Mouse (Mus musculus) lung, postnatal 14 days (tissue): ENCODE measurements around the gene Phldb1.

ENCODE experiments used
- DNase-seq: peaks from one replicate; pipeline ENCODE4 v3.0.0; 2021

The Phldb1 gene

DNA sequence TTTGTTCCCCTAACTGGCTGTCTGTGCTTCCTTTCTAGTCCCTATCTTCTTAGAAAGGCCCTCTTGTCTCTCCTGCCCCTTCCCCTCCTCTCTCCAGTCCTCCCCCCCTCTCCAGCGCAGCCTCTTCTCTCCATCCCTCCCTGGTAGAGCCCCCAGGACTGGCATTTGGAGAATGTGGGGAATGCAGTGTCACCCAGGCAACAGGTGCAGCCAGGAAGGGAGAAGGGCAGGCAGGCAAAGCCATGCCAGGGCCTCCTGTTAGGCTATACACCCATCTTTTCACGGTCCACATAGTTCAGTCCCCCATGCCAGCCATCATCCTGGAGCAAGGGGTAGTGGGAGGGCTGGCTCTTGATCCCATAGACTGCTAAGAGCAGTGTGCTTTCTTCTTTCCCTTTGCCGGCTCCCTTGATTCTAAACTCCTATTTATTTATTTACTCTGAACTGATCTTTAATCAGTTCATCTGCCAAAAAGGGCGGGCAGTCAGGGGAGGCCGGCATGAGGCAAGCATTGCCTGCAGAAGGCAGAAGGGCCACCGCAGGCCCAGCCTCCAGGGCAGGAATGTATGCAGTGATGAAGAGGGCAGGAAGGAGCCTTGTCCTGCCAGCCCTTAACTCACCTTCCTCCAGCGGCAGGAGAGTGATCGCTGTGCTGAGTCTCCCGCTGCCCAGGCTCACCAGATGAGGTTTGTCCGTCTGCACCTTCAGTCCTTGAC is 8.4 kb downstream of the Phldb1 start:
- no peak for DNase-seq

DNA sequence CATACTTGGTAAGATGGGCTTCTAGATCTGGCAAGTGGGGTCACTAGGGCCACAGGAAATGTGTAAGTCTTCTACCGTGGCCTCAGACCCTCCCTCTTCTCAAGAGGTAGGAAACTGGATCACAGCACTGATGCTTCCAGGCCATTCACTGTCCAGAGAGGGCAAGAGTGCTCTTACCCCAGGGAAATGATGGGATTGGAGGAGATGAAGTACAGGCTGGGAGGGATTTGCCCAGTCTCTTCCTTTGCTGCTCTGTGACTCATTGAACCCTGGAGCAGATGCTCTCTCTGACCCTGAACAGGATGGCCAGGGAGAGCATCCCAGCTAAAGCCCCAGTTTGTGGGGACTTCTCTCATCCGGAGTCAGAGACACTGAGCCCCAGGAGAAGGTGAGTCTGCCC is 10.3 kb downstream of the Phldb1 start:
- no peak for DNase-seq

DNA sequence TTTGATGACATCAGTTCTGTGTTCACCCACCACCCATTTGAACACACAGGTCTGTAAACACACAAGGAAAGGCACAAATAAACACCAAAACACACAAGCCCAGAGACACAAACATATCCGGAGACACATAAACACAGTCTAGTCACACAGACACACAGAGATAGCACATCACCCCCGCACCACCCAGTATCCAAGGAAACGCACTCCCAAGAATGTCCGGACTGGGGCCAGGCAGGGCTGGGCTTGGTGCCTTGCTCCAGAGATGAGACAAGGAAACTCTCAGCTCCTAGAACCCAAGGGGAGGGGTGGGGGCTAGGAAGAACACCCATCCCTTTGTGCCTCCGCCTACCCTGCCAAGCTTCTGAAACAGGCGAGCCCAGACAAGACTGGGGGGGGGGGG is 10.8 kb downstream of the Phldb1 start:
- peak; percentile 74 for DNase-seq

DNA sequence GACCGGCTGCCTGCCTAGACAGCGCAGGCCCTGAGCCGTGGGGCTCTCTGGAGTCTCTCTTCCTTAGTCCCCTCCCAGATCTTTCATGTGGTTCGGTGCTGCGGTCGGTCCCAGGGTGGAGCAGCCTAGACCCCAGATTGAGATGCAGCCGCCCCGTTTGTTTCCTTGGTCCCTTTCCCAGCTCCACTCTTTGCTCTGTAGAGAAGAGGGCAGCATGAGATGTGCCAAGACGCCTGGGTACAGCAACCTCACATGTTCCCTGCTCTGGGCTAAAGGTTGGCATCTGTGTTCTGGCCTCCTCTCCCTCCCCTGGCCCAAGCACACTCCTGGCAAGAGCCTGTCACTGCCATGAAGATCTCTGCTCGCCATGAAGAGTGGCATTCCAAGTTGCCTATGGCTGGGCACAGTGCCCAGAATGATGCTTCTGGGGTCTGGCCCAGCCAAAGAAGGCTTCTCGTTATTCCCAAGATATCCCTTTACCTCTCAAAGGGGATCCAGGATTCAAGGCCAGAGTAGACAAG is 11.4 kb downstream of the Phldb1 start:
- DNase-seq: no peak

DNA sequence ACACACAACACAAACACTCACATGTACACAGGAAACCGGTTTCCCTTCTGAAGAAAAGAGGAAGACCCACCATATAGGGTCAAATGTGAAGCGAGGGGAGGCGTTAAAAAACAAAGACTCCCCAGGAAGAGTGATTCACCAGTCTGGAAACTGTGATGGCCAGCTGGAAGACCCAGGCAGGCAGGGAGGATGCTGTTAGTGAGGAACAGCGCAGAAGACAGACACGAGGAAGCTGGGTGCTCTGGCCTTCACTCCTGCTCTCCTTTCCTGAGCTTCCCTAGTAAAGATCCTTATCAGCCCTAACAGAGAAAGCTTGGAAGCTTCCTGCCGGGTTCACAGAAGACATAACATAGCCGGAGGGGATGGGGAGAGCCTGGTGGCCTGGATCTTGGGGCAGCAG is 12.0 kb downstream of the Phldb1 start:
- DNase-seq: no peak

DNA sequence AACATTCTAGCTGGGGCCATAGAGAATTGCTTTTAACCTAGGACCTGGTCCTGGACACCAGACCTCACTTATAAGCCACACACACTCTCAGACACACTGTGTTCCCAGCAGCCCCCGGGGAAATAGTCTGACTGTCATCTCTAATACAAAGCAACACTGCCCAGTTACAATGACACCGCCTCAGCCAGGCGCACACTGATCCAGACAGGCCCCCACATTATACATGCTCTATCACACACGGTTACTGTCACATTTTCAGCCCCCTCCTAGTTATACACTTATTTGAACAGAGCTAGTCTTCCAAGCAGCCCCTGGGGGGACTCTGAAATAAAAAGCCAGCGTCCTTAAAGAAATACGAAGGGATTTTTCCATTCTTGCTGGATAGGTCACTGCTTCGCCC is 12.4 kb downstream of the Phldb1 start:
- no peak for DNase-seq

DNA sequence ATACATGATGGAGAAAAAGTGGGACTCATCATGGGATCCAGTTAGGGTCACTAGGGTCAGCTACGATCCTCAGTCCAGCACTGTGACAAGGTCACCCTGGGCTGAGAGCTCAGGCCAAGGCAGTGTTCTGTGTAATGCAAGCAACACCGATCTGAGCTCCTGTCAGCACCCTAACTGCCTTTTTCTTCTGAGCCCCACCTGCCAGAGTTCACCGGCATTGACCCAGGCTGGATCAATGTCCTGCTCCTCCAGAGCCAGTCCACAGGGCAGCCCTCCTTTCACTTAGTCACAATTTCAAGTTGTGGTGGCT is 13.2 kb downstream of the Phldb1 start:
- no peak for DNase-seq

DNA sequence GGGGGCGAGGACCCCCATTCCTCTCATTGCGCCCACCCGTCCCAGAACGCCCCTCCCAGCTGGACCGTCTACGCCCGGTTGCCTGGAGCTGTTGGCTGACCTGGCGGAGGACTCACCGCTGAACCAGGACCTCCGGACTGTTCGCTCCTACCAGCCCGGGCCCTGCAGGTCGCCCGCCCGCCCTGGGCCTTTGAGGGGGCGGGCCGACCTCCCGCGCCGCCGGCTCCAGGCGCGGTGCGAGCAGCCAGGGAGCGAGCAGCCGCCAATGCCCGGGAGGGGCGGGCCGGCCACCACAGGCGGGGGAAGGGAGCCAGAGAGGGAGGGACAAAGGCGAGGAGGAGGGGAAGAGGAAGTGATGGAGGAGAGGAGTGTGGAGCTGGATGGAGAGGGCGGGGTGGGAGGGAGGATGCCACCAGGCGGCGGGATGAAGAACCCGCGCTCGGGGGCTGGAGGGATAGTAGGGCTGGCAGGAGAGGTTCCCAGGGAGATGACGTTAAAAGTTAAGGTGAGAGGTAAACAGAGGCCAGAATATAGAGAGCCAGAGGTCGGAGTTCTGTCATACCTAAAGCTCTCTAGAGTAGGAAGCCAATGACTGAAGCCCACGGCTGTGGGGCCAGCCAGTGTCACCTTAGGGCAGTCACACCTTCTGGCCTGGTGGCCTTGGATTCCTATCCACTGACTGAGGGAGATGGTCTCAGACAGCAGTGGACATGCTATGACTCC is 13.7 kb downstream of the Phldb1 start:
- DNase-seq: peak; percentile 86

DNA sequence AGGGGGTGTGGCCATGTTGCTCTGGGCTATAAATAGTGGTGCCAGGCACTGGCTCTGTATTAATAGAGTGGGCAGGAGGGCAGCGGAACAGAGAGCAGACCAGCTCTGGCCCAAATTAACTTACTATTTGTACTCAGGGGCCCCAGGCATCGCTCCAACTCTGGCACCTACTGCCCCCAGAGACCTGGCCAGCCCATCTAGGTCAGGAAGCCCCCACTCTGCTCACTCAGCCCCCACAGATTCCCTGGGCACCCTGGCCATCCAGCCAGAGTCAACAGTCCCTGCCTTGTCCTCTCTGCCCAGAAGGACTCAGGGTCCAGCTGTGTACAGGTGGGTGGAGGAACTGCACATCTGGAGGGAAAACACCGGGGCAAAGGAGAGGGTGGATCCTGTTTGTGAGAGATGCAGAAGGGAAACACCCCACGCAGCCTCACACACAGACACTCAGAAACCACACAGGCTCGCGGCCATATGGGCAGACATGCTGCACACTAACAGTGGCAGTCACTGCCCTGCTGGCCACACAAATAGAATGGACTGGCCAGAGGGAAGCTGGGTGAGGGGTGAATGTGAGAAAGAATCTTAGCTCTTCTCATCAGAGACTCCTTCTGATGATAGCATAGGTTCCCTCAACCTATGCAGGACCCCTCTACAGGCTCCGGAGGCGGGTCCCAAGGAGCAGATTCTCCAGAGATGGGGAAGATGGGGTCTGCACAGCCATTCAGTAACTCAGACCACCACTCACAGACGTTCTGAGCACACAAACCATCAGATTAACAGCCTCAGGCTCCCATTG is 14.4 kb downstream of the Phldb1 start:
- no peak for DNase-seq

DNA sequence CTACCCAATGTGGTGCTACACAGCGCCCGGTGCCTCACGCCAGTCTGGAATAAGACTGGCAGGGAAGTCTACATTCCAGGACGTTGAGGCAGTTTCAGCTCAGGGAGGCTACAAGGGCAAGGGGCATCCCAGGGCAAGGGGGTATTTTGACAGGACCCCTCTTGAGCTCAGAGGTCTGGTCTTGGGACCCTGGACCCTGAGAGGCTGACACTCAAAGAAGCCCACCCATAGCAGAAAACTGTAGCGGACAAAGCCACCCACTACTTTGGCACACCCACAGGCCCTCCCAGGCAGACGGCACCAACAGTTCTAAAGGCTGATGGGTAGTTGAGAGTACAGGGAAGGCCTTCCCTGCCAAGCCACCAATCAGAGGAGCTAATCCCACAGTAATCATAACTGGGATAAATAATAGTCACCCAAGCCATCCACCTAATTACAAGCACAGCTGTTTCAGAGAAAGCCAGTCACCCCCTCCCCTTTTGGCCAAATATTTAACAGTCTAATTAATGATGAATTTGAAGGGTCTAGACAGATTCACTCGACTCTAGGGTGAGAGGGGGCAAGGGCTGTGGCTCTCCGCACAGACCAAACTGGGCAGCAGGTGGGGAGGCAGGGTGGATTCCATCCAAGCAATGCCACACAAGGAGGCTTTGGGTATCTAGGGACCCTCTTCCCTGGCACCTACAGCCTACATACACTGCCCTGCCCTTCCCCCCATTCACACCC is 15.2 kb downstream of the Phldb1 start:
- DNase-seq: no peak

DNA sequence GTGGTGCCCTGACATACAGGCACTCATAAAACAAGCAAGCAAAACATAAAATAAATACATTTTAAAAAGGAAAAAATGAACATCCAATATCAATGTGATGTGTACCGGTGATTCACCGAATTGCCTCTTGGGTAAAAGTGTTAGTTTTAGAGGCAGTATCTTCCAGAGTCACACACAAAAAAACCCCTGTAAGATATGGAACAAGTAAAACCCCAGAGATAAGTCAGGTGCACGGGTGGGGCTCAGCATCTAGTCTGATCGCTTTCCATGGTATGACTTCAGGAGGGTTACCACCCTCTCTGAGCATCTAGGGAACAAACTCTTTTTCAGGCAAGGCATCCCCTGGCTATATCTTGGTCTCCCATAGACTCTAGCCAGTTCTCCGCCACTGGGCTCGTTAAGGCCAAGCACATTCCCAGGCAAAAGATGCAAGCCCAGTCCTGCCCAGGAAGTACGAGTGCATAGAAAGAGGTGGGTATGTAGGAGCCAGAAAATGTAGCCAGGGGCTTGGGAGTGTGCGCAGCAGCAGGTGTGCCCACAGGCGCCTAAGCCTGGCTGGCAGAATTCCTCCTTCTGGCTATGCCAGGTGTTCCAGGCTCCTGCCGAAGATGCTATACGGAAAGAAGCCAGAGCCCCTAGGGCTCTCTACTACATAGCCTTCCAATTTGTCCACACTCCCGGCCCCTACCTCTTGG is 15.9 kb downstream of the Phldb1 start:
- DNase-seq: no peak

DNA sequence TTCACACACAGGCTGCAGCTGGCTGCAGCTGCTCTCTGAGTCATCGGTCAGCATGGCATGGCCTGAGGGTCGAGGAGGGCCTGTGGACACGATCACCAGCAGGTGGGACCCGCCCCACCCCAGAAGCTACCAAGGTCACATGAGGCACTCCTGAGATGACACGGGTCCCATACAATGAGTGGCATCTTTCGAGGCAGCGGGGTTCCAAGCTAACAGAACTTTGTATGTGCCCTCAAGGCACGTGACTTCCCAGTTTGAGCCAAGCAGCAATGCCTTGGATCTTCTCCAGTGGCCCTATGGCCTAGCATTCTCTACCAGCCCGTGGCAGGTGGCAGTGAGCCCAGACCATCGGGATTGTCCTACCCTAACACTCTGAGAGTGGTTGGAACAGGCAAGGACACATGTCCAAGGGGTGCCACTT is 17.2 kb downstream of the Phldb1 start:
- no peak for DNase-seq

DNA sequence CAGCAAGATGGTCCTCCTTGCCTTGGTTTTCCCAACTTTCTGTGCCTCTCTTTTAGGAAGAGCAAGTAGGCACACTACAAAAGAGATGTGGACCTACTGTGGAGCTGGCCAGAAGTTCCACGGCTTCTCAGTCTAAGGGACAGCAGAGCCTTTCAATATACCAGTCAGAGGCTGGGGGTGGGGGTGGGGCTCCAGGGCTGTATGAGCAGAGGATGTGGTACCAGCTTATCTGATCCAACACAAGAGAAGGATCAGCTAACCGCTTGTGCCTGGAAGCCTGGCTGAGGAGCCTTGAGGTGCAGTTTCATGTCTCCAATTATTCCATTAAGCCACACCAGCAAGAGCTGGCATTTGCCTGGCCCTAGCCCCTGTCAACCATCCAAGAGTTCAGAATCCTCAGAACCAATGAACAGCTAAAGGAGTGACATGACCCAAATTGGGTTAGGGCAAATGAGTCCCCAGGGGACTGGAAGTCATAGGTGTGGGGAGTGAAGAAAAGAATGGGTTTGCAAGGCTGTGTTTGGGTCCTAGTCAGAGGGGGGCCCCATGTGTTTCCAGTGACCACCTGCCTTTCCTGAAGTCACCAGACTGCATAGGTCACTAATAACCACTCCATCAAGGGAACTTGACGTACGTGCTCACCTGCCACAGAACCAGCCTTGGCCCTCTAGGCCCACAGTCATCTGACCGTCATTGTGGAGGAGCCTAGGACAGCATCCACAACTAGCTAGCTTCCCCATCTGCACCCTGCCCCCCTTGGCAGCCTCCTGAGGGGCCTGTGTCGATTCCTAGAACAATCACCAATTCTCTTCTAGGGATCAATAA is 17.8 kb downstream of the Phldb1 start:
- DNase-seq: no peak

DNA sequence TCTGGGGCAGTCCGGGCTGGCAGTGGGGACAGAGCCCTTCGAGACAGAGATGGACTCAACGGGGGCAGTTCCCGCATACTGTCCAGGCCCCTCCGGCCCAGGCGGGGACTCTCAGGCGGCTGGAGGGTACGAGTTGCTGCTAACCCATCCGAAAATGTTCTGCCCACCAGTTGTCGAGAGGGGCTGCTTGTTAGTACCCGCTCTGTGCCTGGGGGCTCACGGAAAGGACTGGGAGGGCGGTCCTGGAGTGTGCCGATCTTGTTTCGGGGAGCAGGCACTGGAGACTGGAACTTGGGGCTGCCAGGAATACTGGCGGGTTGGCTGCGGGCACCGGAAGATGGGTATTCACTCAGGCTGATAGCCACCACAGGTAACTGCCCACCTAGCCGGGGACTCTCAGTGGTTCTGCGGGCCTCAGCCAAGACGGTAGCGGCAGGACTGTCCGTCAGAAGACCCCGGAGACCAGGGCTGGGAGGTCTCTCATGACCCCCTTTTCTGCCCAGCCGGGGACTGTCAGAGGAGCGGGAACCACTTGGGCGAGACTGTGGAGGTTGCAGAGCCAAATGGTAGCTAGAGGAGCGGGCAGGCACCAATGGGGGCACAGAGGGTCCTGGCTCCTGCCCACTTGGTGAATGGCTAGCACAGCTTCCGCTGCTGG is 19.2 kb downstream of the Phldb1 start:
- DNase-seq: no peak

DNA sequence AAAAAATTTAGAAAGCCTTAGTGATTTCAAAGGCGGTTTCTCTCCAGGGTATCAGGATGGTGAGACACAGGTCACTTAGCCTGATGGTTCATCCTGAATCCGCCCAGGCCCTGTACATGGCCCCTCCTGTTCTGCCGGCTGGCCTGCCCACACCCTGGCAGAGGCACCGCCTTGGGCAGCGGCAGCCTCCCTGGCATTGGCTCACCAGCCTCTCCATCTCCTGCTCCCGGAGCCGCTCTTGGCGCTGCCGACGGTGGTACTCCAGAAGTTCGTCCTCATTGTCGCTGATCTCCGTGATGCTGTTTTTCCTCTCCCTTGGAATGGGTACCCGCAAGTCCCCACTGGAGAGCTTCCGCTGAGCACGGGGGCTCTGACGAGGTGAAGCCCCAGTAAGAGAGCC is 19.9 kb downstream of the Phldb1 start:
- no peak for DNase-seq

DNA sequence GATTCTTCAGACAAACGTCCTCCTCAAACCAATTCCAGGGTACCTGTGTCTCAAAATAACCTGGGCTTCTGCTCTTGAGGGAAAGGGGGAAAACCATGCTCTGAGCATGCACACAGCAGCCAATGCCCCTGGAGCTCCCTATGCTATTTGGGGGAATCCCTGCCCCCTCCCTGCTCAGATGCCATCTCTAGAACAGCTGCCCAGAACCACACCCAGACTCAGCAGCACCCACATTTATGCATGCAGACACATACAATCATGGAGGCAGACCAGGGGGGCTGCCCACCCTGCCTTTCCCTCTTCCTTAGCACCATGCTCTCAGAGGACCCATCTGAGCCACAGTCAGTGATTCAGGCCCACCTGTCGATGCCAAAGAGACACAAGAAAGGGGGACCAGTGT is 21.4 kb downstream of the Phldb1 start:
- DNase-seq: no peak

DNA sequence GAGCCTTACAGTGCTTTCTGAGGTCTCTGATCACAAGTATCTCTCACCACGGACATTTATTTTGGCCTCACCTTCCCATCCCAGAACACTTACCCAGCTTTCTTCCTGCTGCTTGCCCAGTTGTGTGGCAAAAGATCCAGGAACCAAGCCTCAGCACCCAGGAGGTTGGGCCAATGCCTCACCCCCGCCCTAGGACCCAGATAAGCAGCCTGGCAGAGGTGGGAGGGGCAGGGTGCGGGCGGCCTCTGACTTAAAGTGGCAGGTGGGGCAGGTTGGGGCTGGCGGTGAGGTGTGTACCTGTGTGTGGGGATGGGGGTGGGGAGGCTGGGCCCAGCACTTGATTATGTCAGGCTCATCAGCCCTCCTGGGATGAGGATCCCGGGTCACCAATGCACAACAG is 21.9 kb downstream of the Phldb1 start:
- DNase-seq: no peak

DNA sequence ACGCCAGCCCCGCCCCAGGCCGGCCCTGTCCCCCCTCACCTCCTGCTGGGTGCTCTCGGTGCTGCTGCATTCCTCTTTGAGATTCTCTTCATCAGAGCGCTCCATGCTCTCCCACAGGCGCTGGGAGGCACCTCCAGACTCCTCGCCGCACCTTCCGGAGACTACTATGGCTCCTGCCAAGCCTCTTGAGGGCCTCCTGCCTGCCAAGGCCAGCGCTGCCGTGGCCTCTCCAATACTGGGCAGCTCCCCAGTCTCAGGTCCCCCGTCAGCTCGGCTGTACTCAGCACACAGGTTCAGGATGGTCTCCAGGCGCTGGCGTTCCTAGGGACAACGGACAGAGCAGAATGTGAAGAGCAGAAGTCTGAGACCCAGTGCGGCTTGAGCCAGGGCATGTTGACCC is 23.4 kb downstream of the Phldb1 start:
- DNase-seq: peak; percentile 38

DNA sequence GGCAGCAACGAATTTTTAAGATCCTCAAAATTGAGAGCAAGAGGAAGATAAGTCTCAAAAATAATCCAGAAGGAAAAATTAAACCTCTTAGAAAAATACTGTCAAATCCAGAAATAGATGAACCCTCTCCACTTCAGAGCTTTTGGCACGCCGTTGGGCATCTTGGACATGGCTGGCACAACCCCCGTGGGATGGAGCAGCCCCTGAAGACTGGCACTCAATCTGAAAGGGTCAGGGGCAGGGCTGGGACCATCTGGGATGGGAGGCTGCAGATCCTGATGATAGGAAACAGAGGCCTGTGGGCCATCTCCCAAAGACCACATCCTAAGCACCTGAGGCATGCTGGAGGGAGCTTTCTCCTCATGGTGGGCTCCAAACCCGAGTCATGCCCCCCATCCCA is 24.8 kb downstream of the Phldb1 start:
- no peak for DNase-seq

DNA sequence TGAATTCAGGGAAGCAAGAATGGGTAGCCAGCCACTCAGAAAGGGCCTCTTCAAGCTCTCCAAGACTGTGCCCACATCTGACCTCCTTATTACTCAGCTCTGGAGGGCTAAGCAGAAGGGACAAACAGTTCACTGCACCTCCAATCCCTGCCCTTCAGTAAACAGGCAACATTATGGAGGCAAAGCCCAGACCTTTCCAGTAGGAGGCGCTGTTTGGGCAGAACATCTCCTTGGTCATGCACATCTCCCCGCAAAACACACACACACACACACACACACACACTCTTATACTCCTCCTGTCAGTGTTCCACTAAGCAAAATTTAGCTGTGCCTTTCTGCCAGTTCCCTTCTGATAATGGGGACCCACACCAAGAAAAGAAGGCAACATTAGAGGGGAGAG is 25.4 kb downstream of the Phldb1 start:
- peak; percentile 58 for DNase-seq

DNA sequence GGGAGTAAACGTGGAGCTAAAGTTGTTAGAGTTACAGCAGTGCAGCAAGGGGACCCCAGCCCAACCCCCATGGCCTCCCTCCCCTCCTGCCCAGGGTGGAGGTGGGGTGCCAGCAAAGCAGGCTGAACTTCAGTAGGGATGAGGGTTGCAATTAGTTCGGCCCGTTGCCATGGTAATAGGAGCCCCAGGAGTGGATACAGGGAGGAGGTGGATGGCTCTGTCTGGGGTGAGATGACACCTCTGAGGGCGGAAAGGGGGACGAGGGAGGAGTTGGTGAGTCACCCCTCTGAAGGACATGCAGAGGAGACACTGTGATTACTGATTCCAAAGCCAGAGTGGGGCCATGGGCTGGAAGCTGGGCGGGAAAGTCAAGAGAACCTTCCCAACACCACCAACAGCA is 26.1 kb downstream of the Phldb1 start:
- DNase-seq: no peak
